Mouse (Mus musculus): ENCODE results near the gene Hoxd3.

Gene Hoxd3

DNA sequence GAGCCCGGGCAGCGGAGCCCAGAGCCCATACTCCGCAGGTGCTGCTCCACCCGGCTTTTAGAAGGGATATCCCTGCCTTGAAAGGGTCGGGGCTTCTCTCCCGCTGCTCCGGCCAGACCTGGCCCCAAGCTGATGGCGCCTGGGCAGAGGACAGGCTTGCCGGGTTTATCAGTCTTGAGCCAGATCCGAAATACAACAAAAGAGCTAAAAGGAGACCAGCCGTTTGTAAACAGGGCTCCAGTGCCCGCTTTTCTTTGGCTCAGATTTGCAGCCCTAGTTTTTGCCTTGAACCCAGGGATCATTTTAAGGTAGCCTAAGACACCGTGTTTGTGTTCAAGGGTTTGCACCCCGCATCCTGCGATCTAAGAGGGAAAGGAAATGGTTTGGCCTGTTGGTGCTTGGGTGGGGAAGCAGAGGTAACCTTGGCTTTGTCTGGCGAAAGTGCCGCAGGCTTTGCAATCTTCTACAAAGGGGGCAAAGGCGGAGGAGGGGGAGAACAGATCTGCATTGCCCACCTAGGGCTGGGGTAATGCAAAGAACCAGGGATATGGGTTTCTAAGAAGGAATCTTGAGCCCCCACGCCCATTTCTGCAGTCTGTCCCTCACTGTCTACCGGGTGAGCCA lies 18.8 kb upstream of the Hoxd3 start:
- DNase-seq (ENCODE audit: low spot score in 2 of 2), result no peak

DNA sequence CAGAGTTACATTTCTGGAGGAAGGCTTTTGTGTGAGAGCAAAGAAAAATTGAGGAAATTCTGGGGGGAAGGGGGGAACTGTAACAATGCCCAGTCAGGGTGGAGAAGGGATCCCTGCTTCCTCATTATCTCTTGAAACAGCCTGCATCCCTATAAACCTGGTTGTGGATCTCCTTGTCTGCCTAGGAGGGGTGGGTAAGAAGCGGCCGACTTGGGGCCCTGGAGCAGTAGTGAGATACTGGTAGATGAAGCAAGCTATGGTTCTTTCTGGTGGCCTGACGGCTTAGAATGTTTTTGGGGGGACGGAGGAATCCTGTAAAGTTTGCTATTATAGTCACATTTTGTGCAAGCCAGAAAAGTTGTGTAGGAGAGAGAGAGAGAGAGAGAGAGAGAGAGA lies 18.3 kb upstream of the Hoxd3 start:
- DNase-seq (ENCODE audit: low spot score in 2 of 2), result no peak

DNA sequence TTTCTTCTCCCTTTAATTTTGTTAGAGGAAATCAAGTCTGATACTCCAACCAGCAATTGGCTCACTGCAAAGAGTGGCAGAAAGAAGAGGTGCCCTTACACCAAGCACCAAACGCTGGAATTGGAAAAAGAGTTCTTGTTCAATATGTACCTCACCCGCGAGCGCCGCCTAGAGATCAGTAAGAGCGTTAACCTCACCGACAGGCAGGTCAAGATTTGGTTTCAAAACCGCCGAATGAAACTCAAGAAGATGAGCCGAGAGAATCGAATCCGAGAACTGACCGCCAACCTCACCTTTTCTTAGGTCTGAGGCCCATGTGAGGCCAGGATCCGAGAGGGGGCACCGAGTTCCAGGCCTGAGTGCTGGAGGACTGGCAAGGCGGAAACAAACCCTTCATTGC lies 17.7 kb upstream of the Hoxd3 start:
- DNase-seq (ENCODE audit: low spot score in 2 of 2), result no peak

DNA sequence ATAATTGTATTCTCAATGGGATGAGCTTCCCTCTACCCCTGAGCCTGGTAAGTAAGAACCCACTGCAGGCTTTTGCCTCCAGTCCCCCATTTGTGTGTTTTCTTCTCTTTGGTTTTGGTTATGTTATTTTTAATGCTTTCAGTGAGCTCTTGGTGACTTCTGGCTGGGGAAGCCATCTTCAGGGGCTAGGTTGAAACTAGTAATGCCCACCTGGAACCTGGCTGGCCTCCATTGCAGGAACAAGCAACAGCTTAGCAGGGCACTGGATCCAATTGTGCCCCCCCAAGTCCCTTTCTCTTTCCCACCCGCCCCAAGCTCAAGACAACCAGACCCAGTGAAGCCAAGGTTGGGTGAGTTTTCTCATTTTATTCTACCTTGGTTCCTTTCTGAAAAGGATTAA lies 16.3 kb upstream of the Hoxd3 start:
- DNase-seq (ENCODE audit: low spot score in 2 of 2), result no peak

DNA sequence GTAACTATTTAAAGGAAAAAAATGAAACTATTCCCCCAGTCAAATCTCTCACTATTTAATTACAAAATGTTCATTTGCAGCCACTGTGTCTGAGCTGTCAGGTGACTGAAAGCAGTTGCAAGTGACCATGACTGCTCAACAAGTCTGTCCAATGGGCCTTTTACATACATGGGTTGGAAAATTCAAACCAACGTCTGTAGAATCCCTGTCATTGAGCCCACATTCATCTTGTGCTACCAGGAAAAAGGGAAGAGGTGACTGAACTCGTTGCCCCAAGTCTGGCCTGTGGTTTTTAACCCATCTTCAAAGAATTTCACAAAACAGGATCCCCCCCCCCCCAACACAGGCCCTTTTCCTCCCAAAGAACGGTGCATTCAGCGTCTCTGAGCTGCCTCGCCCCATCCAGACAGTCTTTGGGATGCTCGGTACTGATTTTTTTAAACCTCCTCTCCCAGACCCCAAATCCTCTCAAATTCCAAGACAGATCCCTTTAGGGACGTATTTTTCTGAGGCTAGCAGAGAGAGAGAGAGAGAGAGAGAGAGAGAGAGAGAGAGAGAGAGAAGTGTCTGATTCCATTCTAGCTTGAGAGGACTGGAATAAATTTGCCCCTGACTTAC lies 15.8 kb upstream of the Hoxd3 start:
- no peak for DNase-seq (ENCODE audit: low spot score in 2 of 2)

DNA sequence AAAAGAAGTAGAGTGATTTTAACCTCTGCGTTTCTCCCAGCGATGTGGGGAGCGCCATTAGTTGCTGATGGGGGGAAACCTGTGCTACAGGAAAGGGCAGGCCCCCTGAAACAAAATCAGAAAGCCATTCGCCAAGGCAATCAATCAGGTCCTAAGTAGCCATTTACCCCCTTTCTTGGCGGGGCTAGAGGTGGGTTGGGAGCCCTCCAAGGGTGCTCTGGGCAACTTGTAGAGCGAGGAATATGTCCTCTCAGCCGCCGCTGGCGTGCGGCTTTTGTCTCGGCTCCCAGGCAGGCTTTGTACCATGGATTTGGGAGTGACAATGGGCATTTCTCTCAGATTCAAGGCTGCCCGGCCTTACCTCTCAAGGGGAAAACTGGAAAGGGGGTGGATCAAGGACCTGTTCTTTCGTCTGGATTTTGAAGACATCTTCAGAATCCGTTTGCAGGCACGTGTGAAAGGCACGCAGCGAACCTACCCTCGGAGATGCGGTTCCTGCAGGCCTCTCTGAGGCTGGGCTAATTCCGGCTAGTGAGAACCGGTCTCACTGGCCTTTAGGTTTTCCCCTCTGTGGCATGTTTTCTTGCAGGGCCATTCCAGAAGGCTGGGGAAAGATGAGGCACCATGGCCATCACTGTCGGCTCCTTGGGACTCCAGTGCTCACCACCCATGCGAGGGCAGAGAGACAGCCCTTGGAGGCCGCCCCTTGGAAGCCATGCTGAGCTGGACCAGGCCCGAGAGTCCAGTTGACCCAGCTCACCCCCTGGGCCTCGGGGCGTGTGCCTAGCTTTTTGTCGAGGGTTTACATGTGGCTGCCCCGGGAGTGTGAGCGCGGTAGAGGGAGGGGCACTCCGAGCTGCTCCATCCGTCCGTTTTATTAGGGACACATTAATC lies 15.0 kb upstream of the Hoxd3 start:
- no peak for DNase-seq (ENCODE audit: low spot score in 2 of 2)

DNA sequence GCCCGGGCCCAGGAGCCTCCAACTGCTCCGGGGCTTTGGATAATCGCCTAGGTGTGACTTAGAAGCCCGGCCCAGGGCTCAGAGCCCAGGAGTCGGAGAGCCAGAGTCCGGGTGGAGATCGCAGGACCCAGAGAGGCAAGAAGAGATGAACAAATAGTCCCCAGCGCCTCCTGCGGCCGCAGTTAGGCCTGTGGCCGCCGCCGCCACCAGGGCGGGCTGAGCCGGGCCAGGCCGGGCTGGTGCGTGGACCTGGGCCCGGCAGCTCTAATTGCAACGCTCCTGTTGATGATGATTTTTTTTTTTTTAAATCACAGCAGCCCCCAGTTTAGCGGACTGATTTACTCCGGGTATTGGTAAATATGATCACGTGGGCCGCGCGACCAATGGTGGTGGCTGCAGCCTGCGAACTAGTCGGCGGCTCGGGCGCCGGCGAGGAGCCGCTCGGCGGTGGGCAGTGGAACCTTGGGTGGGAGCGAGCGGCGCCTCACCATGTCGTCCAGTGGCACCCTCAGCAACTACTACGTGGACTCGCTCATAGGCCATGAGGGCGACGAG lies 14.1 kb upstream of the Hoxd3 start, which contains the start of gene Hoxd9:
Gene Hoxd9 (plus strand): TSS at position 161 of the 555 bp plus-strand sequence.
- no peak for DNase-seq (ENCODE audit: low spot score in 2 of 2)

DNA sequence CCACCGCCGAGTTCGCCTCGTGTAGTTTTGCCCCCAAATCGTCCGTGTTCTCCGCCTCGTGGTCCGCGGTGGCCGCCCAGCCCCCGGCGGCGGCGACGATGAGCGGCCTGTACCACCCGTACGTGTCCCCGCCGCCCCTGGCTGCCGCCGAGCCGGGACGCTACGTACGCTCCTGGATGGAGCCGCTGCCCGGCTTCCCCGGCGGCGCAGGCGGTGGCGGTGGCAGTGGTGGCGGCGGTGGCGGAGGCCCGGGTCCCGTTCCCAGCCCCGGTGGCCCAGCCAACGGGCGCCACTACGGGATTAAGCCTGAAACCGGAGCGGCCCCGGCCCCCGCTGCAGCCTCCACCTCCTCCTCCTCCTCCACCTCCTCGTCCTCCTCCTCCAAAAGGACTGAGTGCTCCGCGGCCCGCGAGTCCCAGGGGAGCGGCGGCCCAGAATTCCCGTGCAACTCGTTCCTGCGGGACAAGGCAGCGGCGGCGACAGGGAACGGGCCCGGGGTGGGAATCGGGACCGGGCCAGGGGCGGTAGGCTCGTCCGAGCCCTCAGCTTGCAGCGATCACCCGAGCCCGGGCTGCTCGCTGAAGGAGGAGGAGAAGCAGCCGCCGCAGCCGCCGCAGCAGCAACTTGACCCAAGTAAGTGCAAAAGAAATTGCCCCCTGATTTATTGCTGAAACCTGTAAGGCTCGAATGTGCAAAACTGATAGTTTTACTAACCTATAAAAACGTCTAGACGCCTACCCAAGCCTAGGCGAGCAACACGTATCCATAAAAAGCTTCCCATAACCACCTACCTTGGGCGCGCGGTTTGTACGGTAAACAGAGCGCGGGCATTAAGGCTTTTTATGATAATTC lies 13.3 kb upstream of the Hoxd3 start:
- no peak for DNase-seq (ENCODE audit: low spot score in 2 of 2)

DNA sequence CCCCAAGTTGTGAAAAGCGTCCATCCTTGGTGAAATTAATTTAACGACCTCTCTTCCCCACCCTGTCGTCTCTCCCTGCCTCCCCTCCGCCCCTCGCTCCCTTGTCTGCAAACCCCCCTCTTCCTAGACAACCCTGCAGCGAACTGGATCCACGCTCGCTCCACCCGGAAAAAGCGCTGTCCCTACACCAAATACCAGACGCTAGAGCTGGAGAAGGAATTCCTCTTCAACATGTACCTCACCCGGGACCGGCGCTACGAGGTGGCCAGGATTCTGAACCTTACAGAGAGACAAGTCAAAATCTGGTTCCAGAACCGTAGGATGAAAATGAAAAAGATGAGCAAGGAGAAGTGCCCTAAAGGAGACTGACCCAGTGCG lies 12.7 kb upstream of the Hoxd3 start:
- DNase-seq (ENCODE audit: low spot score in 2 of 2), result no peak

DNA sequence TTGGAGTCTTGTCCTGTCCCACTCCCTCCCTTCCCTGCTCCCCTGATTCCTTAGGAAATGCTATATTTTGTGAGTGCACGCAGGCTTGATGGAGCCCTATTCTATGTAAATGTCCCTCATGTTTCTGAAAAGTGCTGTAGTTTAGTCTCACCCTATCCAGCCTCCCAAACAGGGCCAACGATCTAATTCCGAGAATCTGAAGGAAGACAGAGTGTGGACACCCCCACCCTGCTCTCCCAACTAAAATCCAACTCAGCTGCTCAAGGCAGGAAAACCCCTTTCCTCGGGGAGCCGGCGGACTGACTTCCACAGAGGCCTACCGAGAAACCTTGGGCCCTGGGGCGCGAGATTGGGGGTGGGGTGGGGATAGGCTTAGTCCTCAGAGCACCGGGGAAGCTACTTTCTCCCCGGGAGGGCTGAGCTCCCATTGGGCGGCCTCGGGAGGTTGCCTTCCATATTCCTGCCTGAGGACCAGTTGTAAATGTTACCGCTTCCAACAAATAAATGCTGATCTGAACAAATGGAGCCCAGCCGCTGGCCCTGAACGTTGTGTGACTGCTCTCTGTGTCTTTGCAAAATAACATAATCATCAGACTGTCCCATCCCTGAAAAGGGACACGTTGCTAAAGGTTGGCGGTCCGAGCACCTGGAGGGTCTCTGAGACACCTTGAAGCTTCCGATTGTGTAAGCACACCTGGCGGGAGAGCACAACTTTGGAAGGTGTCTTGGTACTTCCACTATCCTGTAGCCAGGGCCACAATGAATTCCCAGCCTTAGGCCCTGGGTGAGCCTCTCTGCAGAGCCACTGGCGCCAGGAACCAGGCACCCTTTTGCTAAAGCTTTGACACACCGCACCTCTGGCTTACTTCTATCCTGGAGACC lies 11.8 kb upstream of the Hoxd3 start:
- DNase-seq (ENCODE audit: low spot score in 2 of 2), result no peak

DNA sequence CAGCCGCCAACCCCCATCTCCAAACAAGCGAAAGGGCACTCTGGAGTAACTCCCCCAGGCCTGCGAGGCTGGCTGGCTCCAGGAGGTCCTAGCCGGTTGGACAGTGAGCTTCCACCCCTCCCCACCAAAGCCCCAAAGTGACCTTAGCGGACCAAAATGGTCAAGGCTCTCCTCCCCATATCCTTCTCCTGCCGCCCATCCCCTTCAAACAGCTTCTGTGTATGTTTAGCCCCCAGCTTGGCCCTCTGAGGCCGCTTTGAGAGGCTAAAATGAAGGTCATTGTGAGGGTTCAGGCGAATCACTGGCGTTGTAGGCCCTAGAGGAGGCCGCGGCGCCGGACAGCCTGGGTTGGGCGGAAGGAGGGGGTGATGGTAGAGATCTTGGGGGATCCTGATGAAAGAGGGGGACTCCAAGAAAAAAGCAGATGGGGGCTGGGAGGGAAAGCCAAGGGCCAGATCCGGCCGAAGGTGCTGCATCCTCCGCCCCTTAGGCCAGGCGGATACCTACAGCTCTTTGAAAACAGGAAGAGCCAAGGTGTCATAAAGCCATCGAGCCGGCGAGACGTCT lies 11.1 kb upstream of the Hoxd3 start:
- DNase-seq (ENCODE audit: low spot score in 2 of 2), result no peak

DNA sequence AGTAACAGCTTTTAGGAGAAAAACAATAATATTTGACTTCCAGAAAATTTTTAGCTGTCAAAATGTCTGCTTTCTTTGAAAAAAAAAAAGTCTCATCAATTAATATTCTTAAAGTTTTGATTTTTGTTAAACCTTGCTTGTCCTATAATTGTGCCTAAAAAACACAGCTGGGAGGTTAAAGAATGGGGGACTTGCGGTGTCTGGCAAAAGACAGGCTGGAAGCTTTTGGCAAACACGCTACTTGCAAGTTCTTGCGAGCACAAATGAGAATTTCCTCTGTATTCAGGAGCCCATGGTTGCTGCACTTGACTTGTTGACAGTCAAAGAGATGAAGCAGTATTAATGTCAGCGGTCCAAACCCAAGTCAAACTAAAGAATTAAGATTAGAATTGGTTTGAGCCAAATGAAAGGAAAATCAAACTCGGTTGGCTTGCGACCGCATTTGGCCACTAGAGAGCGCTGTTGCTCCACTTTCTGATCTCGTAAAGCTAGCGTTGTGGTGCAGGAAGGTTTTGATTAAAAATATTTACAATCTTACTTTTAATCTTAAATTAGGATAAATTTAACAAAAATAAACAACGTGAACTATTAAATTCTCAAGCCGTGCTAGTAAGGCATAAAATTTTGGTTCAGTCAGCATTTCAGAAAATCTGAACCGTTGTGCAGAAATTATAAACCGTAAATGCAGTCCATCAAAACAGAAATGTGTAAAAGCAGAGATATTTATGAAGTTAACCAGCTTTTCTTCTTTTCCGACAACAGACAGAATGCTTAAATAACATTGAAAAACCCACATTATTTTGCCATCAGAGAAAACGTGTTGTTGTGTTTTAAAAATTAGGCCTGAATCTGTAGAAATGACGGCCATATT lies 9.5 kb upstream of the Hoxd3 start:
- DNase-seq (ENCODE audit: low spot score in 2 of 2), result peak; percentile 44 to 77

DNA sequence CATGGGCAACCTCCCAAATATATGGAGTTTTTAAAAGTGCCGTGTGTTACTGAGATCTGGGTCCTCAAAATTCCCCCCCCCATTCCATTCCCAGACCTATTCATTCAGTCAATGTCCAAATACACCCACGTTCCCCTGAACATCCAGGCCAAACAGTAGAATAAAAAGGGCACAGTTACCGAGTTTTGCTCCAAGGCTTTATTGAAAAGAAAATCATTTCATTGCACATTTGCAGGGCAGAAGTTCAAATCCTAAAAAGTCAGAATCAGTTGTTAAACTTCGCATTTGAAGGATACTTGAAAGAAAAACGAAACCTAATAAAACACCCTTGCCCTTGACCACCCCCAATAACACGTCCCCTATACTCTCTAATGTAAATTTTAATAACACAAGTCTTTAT lies 8.9 kb upstream of the Hoxd3 start:
- no peak for DNase-seq (ENCODE audit: low spot score in 2 of 2)

DNA sequence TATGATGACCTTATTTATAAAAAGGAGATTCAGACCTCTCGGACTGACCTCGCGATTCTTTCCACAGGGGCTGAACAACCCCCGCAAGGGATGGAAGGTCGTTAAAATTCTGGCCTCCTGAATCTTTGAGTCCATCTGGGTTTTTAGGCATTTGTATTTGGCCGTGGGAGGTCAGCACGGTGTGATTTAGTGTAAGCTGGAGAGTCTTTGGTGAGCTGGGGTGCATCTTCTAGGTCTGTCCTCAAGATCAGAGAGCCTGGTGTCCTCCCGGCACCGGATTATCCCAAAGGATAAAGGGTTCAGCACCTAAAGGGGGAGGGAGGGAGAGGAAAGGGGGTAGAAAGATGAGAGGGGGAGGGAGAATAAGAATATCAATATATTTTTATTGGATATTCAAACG lies 8.4 kb upstream of the Hoxd3 start:
- no peak for DNase-seq (ENCODE audit: low spot score in 2 of 2)

DNA sequence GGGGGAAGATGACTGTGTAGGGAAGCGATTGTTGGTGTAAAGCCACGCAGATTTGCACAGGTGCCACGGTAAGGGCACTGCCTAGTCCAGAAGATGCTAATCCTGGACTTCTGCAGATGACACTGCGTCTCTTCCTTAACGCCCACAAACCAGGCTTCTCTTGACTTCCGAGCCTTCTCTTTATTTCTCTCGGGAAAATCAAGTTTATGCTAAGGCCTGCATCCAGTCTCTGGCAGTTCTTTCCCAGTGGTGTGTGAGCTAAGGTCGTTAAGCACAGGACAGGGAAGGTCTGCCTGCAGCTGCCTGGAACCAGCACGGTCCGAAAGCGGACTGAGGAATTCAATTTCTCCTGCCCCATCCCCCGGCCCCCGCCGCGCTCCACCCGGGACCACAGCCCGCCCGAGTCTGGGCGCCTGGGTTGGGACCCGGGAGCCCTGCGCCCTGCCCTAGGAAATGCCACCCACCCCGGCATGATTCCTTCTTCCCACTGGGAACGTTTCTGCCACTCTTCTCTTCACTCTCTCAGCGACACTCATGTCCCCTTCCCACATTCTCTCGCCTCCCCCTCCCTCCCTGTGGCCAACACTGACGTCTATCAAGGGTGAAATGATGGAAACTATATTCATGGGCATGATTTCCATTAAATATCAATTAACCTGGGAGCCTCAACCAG lies 7.9 kb upstream of the Hoxd3 start:
- no peak for DNase-seq (ENCODE audit: low spot score in 2 of 2)

DNA sequence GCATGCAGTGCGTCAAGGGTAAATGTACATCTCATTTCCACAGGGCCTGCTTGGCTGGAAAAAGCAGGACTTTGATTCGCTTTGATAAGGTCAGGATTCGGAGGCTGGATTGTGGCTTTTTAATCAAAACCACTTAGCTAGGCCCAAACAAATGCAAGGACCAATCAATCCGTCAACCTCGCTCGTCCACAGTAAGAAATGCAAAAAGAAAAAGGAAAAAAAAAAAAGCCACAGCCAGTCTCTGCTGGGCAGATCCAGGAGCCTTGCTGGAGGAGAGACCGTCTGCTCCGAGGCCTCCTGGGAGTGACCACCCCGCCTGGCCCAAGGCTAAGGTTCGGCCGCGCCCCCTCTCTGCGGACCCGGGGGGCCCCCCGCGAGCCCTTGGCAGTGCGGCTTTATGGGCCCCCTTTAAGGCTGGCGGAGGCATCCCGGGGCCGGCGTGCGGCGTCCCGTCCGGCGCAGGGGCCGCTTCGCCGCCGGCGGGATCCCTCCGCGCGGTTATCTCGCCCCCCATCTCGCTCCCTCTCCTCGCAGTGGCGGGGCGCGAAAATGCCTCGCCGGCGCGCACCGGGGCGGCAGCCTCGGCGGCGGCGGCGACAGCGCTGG lies 7.2 kb upstream of the Hoxd3 start, which contains the start of gene Hoxd8:
Gene Hoxd8 (plus strand): TSS at position 223 of the 606 bp plus-strand sequence.
- DNase-seq (ENCODE audit: low spot score in 2 of 2), result no peak

DNA sequence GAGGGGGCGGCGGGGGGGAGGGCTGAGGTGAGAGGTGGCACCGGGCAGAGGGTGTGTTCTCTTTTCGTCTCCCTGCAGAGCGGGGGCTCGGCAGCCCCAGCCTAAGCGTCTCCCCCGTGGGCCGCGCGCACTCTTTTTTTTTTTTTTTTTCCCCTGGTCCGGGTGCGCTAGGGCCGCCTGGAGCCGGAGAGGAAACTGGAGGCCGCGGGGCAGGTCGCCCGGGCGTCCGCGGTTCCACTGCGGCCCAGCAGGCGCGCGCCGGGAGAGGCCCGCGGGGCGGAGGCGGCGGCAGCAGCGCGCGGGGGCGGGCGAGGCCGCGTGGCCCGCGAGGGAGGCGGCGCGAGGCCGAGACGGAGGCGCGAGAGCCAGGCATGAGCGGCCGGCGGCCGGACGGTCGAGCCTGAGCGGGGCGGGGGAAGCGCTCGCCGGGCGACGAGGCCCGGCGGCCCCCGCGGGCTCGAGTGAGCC lies 6.7 kb upstream of the Hoxd3 start:
- no peak for DNase-seq (ENCODE audit: low spot score in 2 of 2)

DNA sequence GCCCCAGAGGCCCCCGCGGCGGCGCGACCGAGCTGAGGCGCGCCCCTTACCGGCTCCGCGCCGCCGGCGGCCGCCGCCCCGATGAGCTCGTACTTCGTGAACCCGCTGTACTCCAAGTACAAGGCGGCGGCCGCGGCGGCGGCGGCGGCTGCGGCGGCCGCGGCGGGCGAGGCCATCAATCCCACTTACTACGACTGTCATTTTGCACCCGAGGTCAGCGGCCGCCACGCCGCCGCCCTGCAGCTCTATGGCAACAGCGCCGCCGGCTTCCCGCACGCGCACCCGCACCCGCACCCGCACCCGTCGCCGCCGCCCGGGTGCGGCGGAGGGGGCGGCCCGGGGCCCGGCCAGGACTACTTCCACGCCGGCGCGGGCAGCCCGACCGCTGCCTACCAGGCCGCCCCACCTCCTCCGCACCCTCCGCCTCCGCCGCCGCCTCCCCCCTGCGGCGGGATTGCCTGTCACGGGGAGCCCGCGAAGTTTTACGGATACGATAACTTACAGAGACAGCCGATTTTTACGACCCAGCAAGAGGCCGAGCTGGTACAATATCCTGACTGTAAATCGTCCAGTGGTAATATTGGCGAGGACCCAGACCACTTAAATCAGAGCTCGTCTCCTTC lies 6.1 kb upstream of the Hoxd3 start:
- DNase-seq (ENCODE audit: low spot score in 2 of 2), result no peak

All from spleen, postnatal 10 days (tissue).